Mouse (Mus musculus): ENCODE measurements around the gene Ssr2.

DNA sequence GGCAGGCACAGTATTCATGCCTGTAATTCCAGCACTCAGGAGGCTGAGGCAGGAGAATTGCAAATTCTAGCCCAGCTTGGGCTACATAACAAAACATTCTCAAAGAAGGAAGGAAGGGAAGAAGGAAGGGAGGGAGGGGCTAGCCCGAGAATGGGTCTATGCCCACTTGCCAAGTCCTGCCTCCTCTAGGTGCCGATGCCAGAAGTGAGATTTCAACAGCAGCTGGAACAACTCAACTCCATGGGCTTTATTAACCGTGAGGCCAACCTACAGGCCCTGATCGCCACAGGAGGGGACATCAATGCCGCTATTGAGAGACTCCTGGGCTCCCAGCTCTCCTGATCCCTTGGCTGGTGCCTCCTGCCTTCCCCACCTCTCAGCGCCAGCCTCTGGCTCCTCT lies 7.8 kb upstream of the Ssr2 start:
- no peak for TF ChIP-seq GATA1 (IDR thresholded peaks at IDR 0.05; ENCODE audit: low read length)
- no peak for TF ChIP-seq TAL1 (IDR thresholded peaks at IDR 0.05; ENCODE audit: low read length)
